Mouse (Mus musculus) bone marrow macrophage, adult 2 months (primary cell): ENCODE data around the gene Mphosph9.

Experiments
- CTCF ChIP-seq: IDR thresholded peaks from 2 replicates; pipeline ENCODE4 v1.5.1; 2012; ENCODE audit warnings: low read depth, mild to moderate bottlenecking, low read length, moderate library complexity
- POLR2A ChIP-seq: IDR thresholded peaks from 2 replicates; pipeline ENCODE4 v1.6.1; 2012; ENCODE audit warnings: mild to moderate bottlenecking, low read depth, low read length, borderline replicate concordance

- no peak for TF ChIP-seq POLR2A
- TF ChIP-seq CTCF, result no peak
Measured at GRCm38 (mm10) chr5:124364173-124364918, 36.6 kb upstream of the Mphosph9 start.
